Comparison of ENCODE assay signal across 8 mouse cellular contexts in the genomic region with DNA sequence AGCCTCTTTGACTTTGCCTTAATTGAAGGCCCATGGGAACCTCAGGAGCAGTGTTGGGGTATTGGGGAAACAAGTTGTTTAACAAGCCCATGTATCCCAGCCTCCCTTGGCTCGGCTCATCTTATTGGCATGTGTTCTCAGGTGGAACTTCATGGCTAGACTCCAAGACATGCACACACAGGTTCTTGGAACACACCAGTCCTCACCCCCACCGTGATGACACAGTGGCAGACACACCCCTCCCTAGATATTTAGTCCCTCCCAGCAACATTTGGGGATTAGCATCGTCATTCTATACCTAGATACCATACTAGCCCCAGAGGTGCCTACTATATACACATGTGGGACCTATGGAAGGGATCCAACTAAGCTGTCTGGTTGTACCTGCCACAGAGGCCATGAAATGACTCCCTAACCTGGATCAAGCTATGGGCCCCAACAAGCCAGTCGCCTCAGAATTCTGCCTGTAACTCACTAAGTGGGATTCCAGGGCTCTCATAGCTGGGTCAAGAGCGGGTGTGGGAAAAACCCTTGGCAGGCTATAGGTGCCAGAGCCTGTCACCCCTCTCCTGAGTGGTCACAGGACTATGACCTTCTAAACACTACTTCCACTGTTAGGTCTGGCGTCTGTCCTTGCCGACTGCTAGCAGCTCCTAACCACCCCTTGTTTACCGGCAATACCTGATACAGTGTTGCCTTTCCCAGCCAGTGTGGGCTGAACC. TPM values are rescaled to one million over a fixed set of nuclear protein-coding genes. Genes with fewer than 3 reads are reported as not detected.
DNase-seq lines count a peak whose midpoint lies in the region; ATAC-seq and TF ChIP-seq lines count a peak whose summit lies in the region.

No protein-coding gene starts in this region.

- peak overlapping the region in 1 of 3 experiments; percentile 73 for H3K4me3 ChIP-seq in CH12.LX (replicated peaks in 1 of 3; ENCODE audit: low read depth in 2 of 3, low read length in 2 of 3, poor library complexity in 1 of 3)
- no peak overlapping the region for H3K4me3 ChIP-seq in embryonic facial prominence, embryonic 11.5 days (ENCODE audit: low read depth, low read length)
- 0 out of 2 replicates have a peak overlapping the region, but pooled peaks have one; percentile 84 for H3K4me3 ChIP-seq in hindbrain, embryonic 15.5 days
- peak overlapping the region; percentile 81 for H3K4me3 ChIP-seq in liver, embryonic 12.5 days

- DNase-seq in CH12.LX (ENCODE audit: extremely low read depth): no peak
- DNase-seq in embryonic facial prominence, embryonic 11.5 days (ENCODE audit: low spot score): no peak
- no peak for DNase-seq in B cell, adult 2 months
- no peak for DNase-seq in urinary bladder, postnatal 10 days (ENCODE audit: low spot score)
- no peak for DNase-seq in cerebellum, adult 8-10 months
- no peak for DNase-seq in frontal cortex, postnatal 10 days (ENCODE audit: low spot score in 2 of 2)

- ATAC-seq in embryonic facial prominence, embryonic 11.5 days (replicated peaks; ENCODE audit: insufficient number of reproducible peaks, low FRiP score, low TSS enrichment, low read depth): no peak
- ATAC-seq in hindbrain, embryonic 15.5 days (ENCODE audit: low FRiP score, low read depth): no peak
- ATAC-seq in liver, embryonic 12.5 days: peak; percentile 66

- H3K27ac ChIP-seq in CH12.LX (ENCODE audit: insufficient read depth, low read depth): no peak overlapping the region
- no peak overlapping the region for H3K27ac ChIP-seq in embryonic facial prominence, embryonic 11.5 days (replicated peaks; ENCODE audit: low read depth, low read length)
- no peak overlapping the region for H3K27ac ChIP-seq in hindbrain, embryonic 15.5 days (replicated peaks)
- H3K27ac ChIP-seq in liver, embryonic 12.5 days: peak overlapping the region; percentile 96

- peaks cover 16 to 25% of the 10 kb centered on the region in 2 experiments for H3K36me3 ChIP-seq in CH12.LX (replicated peaks in 1 of 2; ENCODE audit: control insufficient read depth in 1 of 2, insufficient read depth in 1 of 2, low read length in 1 of 2)
- no peaks in the 10 kb centered on the region for H3K36me3 ChIP-seq in embryonic facial prominence, embryonic 11.5 days (replicated peaks; ENCODE audit: control insufficient read depth, insufficient read depth, low read depth, low read length)
- H3K36me3 ChIP-seq in hindbrain, embryonic 15.5 days: peaks cover 3% of the 10 kb centered on the region; the same call in 1 of the 2 replicates
- peaks cover 33% of the 10 kb centered on the region for H3K36me3 ChIP-seq in liver, embryonic 12.5 days

- in situ Hi-C loops in CH12.LX (cut with MboI; ENCODE audit: low pct_ligation_motif_present, low pct_unique_long_range_greater_than_20kb, low sequenced_read_pairs): loop anchor here (5.0 to 25.0 kb wide), 3 partner anchors 39 to 636 kb away; a partner anchor contains a TSS

- H3K27me3 ChIP-seq in CH12.LX (replicated peaks): no peaks in the 10 kb centered on the region
- no peaks in the 10 kb centered on the region for H3K27me3 ChIP-seq in embryonic facial prominence, embryonic 11.5 days (ENCODE audit: control insufficient read depth, insufficient read depth, low read length)
- peaks cover 8% of the 10 kb centered on the region for H3K27me3 ChIP-seq in hindbrain, embryonic 15.5 days
- H3K27me3 ChIP-seq in liver, embryonic 12.5 days (replicated peaks): peaks cover 7% of the 10 kb centered on the region; the same call in 1 of the 2 replicates

- H3K9ac ChIP-seq in CH12.LX (ENCODE audit: insufficient read depth, low read depth): peak overlapping the region; percentile 16; the same call in 1 of the 2 replicates
- H3K9ac ChIP-seq in embryonic facial prominence, embryonic 11.5 days (replicated peaks; ENCODE audit: low read length): no peak overlapping the region
- H3K9ac ChIP-seq in hindbrain, embryonic 15.5 days: no peak overlapping the region
- H3K9ac ChIP-seq in liver, embryonic 12.5 days: peak overlapping the region; percentile 84

- peaks cover 30 to 33% of the 10 kb centered on the region in 2 experiments for H3K4me1 ChIP-seq in CH12.LX (ENCODE audit: control insufficient read depth in 1 of 2, insufficient read depth in 2 of 2)
- no peaks in the 10 kb centered on the region for H3K4me1 ChIP-seq in embryonic facial prominence, embryonic 11.5 days (ENCODE audit: control insufficient read depth, insufficient read depth, low read length)
- H3K4me1 ChIP-seq in hindbrain, embryonic 15.5 days (replicated peaks): peaks cover 27% of the 10 kb centered on the region
- peaks cover 81% of the 10 kb centered on the region for H3K4me1 ChIP-seq in liver, embryonic 12.5 days

- dilution Hi-C loops in CH12.LX (cut with MboI; ENCODE audit: extremely low pct_ligation_motif_present, extremely low pct_unique_long_range_greater_than_20kb, low sequenced_read_pairs): no loop called here

- 81% methylated on average over 8 of the region's 8 CpGs for WGBS in embryonic facial prominence, embryonic 11.5 days
- WGBS in hindbrain, embryonic 15.5 days: 86% methylated on average over 8 of the region's 8 CpGs
- 68% methylated on average over 8 of the region's 8 CpGs for WGBS in liver, embryonic 12.5 days (ENCODE audit: insufficient replicate concordance)

- H3K4me2 ChIP-seq in CH12.LX (ENCODE audit: insufficient read depth, low read depth, poor library complexity, severe bottlenecking): peak overlapping the region; percentile 94
- peak overlapping the region; percentile 5; the same call in 1 of the 2 replicates for H3K4me2 ChIP-seq in embryonic facial prominence, embryonic 11.5 days (ENCODE audit: low read depth, low read length)
- peak overlapping the region; percentile 89 for H3K4me2 ChIP-seq in hindbrain, embryonic 15.5 days
- H3K4me2 ChIP-seq in liver, embryonic 12.5 days: peak overlapping the region; percentile 93

- TF ChIP-seq POLR2A in CH12.LX (IDR thresholded peaks at IDR 0.05; ENCODE audit: low read depth, low read length): no peak

- no peak for TF ChIP-seq CTCF in CH12.LX (conservative IDR thresholded peaks at IDR 0.05 in 1 of 2, IDR thresholded peaks at IDR 0.05 in 1 of 2; ENCODE audit: low read depth in 2 of 2, low read length in 2 of 2)

- H3K9me3 ChIP-seq in CH12.LX (replicated peaks; ENCODE audit: low read length): no peaks in the 10 kb centered on the region
- no peaks in the 10 kb centered on the region for H3K9me3 ChIP-seq in embryonic facial prominence, embryonic 11.5 days (replicated peaks; ENCODE audit: control insufficient read depth, low read length)
- no peaks in the 10 kb centered on the region for H3K9me3 ChIP-seq in hindbrain, embryonic 15.5 days
- H3K9me3 ChIP-seq in liver, embryonic 12.5 days (replicated peaks): no peaks in the 10 kb centered on the region

- no peak for TF ChIP-seq RAD21 in CH12.LX (IDR thresholded peaks at IDR 0.05; ENCODE audit: low read depth, low read length)

- peaks cover 5% of the 10 kb centered on the region for H3K79me2 ChIP-seq in CH12.LX (replicated peaks; ENCODE audit: control insufficient read depth, extremely low read depth, insufficient read depth, poor library complexity, severe bottlenecking)

- no peak for TF ChIP-seq EP300 in CH12.LX (IDR thresholded peaks at IDR 0.05; ENCODE audit: low read length)

TF ChIP-seq in CH12.LX, 34 proteins besides CTCF, POLR2A, EP300 and RAD21 (continues in another document):
- no peak for TF ChIP-seq ETS1 (conservative IDR thresholded peaks at IDR 0.05; ENCODE audit: low read depth, low read length)
- TF ChIP-seq POLR2AphosphoS2 (IDR thresholded peaks at IDR 0.05; ENCODE audit: low read depth, low read length): no peak
- no peak for TF ChIP-seq E2F4 (IDR thresholded peaks at IDR 0.05; ENCODE audit: insufficient replicate concordance, low read depth, low read length)
- no peak for TF ChIP-seq UBTF (IDR thresholded peaks at IDR 0.05; ENCODE audit: low read depth, low read length)
- no peak for TF ChIP-seq ZKSCAN1 (IDR thresholded peaks at IDR 0.05; ENCODE audit: borderline replicate concordance, low read depth, low read length)
- no peak for TF ChIP-seq PAX5 (IDR thresholded peaks at IDR 0.05; ENCODE audit: low read length)
- no peak for TF ChIP-seq MAX (IDR thresholded peaks at IDR 0.05; ENCODE audit: low read length)
- no peak for TF ChIP-seq USF2 (conservative IDR thresholded peaks at IDR 0.05; ENCODE audit: low read depth, low read length)
- no peak for TF ChIP-seq MXI1 (IDR thresholded peaks at IDR 0.05; ENCODE audit: low read depth, low read length)

RNA-seq across cellular contexts. Expression of a gene that starts 2.4 kb away (rescaled TPM):
- total RNA-seq in CH12.LX (2012; rRNA removed) (1.7 and 3.5 TPM in 2 replicates), CH12.LX (2014; rRNA removed) (0.42 and 0.43 TPM in 2 replicates)
- polyA plus RNA-seq in CH12.LX (2012; ENCODE audit: insufficient read length, low read depth): 2.2 and 4.6 TPM in 2 replicates
- 3.4 and 3.7 TPM in 2 replicates for polyA plus RNA-seq in embryonic facial prominence, embryonic 11.5 days (2014; fragmentation: Nextera tagmentation; extraction: Ambion mirVana)
- polyA plus RNA-seq in hindbrain, embryonic 15.5 days (2015; fragmentation: Nextera tagmentation; extraction: Ambion mirVana): 10.9 and 13.7 TPM in 2 replicates
- 16.2 and 18.1 TPM in 2 replicates for polyA plus RNA-seq in liver, embryonic 12.5 days (2016; fragmentation: Nextera tagmentation; extraction: Ambion mirVana)

RNA-seq across cellular contexts. Expression of a gene that starts 8.5 kb away (rescaled TPM):
- 33.3 and 39.8 TPM in 2 replicates for total RNA-seq in CH12.LX (2012; rRNA removed)
- 29.1 and 29.9 TPM in 2 replicates for total RNA-seq in CH12.LX (2014; rRNA removed)
- polyA plus RNA-seq in CH12.LX (2012; ENCODE audit: insufficient read length, low read depth): 30.1 and 33.1 TPM in 2 replicates
- 3.7 and 4.1 TPM in 2 replicates for polyA plus RNA-seq in embryonic facial prominence, embryonic 11.5 days (2014; fragmentation: Nextera tagmentation; extraction: Ambion mirVana)
- 2.7 and 3.0 TPM in 2 replicates for polyA plus RNA-seq in hindbrain, embryonic 15.5 days (2015; fragmentation: Nextera tagmentation; extraction: Ambion mirVana)
- 12.5 and 13.2 TPM in 2 replicates for polyA plus RNA-seq in liver, embryonic 12.5 days (2016; fragmentation: Nextera tagmentation; extraction: Ambion mirVana)

RNA-seq across cellular contexts. Expression of a gene that starts 39.9 kb away (rescaled TPM):
- 12.2 and 20.5 TPM in 2 replicates for total RNA-seq in CH12.LX (2012; rRNA removed)
- 10.8 and 12.1 TPM in 2 replicates for total RNA-seq in CH12.LX (2014; rRNA removed)
- 11.9 TPM in 2 replicates for polyA plus RNA-seq in CH12.LX (2012; ENCODE audit: insufficient read length, low read depth)
- polyA plus RNA-seq in embryonic facial prominence, embryonic 11.5 days (2014; fragmentation: Nextera tagmentation; extraction: Ambion mirVana): 8.2 and 11.0 TPM in 2 replicates
- polyA plus RNA-seq in hindbrain, embryonic 15.5 days (2015; fragmentation: Nextera tagmentation; extraction: Ambion mirVana): 15.2 and 17.2 TPM in 2 replicates
- polyA plus RNA-seq in liver, embryonic 12.5 days (2016; fragmentation: Nextera tagmentation; extraction: Ambion mirVana): 4.9 and 5.0 TPM in 2 replicates

RNA-seq across cellular contexts. Expression of a gene that starts 42.2 kb away (rescaled TPM):
- total RNA-seq in CH12.LX (2012; rRNA removed) (0.34 and 0.72 TPM in 2 replicates), CH12.LX (2014; rRNA removed) (0.11 TPM in 1 of 2 replicates, not detected in the other)
- polyA plus RNA-seq in CH12.LX (2012; ENCODE audit: insufficient read length, low read depth): 0.09 and 0.10 TPM in 2 replicates
- polyA plus RNA-seq in embryonic facial prominence, embryonic 11.5 days (2014; fragmentation: Nextera tagmentation; extraction: Ambion mirVana): 0.70 and 0.72 TPM in 2 replicates
- polyA plus RNA-seq in hindbrain, embryonic 15.5 days (2015; fragmentation: Nextera tagmentation; extraction: Ambion mirVana): 9.1 and 9.4 TPM in 2 replicates
- 0.06 and 0.10 TPM in 2 replicates for polyA plus RNA-seq in liver, embryonic 12.5 days (2016; fragmentation: Nextera tagmentation; extraction: Ambion mirVana)

Comparison
In these comparisons a context has a peak if more than half of its experiments do, and no peak if none do; other contexts are left out.
1. H3K4me2 ChIP-seq: peak in every context shown above with its lines; median percentile 94 in CH12.LX; 93 in liver, embryonic 12.5 days; 89 in hindbrain, embryonic 15.5 days; 5 in embryonic facial prominence, embryonic 11.5 days.
2. H3K9ac ChIP-seq: peak in CH12.LX (single experiment) and liver, embryonic 12.5 days (single experiment); none in embryonic facial prominence, embryonic 11.5 days (single experiment) and hindbrain, embryonic 15.5 days (single experiment).